In the genomic region with DNA sequence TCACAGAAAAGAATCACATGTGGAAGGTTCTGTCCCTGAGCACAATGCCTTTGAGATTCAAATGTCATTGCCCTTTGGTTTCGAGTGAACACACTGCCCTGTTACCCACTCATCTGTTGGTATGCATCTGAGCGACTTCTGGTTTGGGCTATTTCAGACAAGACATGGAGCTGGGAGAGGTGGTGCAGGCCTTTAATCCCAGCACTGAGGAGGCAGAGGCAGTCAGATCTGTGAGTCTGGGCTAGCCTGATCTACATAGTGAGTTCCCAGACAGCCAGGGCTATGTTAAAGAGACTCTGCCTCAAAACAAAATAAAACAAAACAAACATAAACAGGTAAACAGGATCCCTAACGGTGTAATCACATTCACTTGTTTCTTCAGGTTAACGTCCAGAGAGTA, we compare ENCODE assay signal across 11 mouse cellular contexts. TPM values are rescaled to one million over a fixed set of nuclear protein-coding genes. Genes with fewer than 3 reads are reported as not detected.
"Had no signal": no experiment of that assay in that cellular context is flagged by ENCODE, and none has a peak within 500 bp of the region (broad histone marks: within the 10 kb centered on the region; RNA-seq: fewer than 3 reads in every experiment).

No protein-coding gene starts in this region.

- H3K4me1 ChIP-seq: kidney, embryonic 15.5 days; lung, embryonic 15.5 days; midbrain, embryonic 10.5 days; stomach, embryonic 15.5 days had no signal

- H3K27ac ChIP-seq: kidney, embryonic 15.5 days; left cerebral cortex, adult 2 months; liver, embryonic 14.5 days; lung, embryonic 15.5 days; midbrain, embryonic 10.5 days; stomach, embryonic 15.5 days had no signal

- H3K4me3 ChIP-seq: kidney, embryonic 15.5 days; left cerebral cortex, adult 2 months; lung, embryonic 15.5 days; midbrain, embryonic 10.5 days; stomach, embryonic 15.5 days had no signal

- H3K4me2 ChIP-seq: kidney, embryonic 15.5 days; lung, embryonic 15.5 days; stomach, embryonic 15.5 days had no signal

- H3K9ac ChIP-seq: kidney, embryonic 15.5 days; liver, embryonic 14.5 days; lung, embryonic 15.5 days; stomach, embryonic 15.5 days had no signal

- H3K27me3 ChIP-seq: lung, embryonic 15.5 days; stomach, embryonic 15.5 days had no signal

- H3K9me3 ChIP-seq: kidney, embryonic 15.5 days; lung, embryonic 15.5 days; megakaryocyte, embryonic 14.5 days; midbrain, embryonic 10.5 days; stomach, embryonic 15.5 days had no signal

- H3K36me3 ChIP-seq: kidney, embryonic 15.5 days; lung, embryonic 15.5 days; midbrain, embryonic 10.5 days; stomach, embryonic 15.5 days had no signal

RNA-seq across cellular contexts. Expression of a gene that starts 31.4 kb away (rescaled TPM):
- polyA plus RNA-seq: limb, embryonic 11.5 days; liver, adult 2 months; midbrain, embryonic 10.5 days; midbrain, postnatal 0 days; neural tube, embryonic 11.5 days had no signal
